Mouse (Mus musculus) embryonic fibroblast, embryonic 13.5 days (primary cell): ENCODE measurements around the gene Gm15446.
"Not testable (repeated sequence)": the region's sequence is repeated elsewhere in the genome, so short reads cannot be mapped to it uniquely, and the experiment has no call there.

Source experiments
- CTCF ChIP-seq: IDR thresholded peaks from 2 replicates; pipeline ENCODE4 v1.5.1; 2011; ENCODE audit warnings: mild to moderate bottlenecking, control low read depth, low read length, moderate library complexity, borderline replicate concordance; ENCODE audit not compliant: insufficient read depth
- POLR2A ChIP-seq: IDR thresholded peaks from 2 replicates; pipeline ENCODE4 v1.6.1; 2011; ENCODE audit warnings: low read depth, mild to moderate bottlenecking, control low read depth, low read length, moderate library complexity

DNA sequence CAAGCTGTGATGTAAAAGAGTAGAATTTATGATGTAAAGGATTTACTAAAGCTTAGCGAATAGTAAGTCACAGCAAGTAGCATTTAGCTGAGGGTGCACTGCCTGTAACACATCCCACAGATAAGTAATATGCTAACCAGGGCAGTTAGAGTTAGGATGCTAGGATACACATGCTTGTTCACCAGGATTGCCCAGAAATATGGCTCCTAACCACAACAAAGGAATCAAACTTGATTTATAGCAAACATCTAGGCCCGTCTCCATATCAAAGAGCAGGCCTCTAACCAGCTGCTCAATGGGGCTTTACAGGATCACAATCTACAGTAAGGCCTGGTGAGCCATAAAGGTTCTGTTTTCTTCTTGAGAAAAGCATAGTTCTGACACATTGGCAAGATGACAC is 929 bp downstream of the Gm15446 start:
- not testable (repeated sequence) for TF ChIP-seq CTCF, POLR2A
